Mouse (Mus musculus) layer of hippocampus, postnatal 10 days (tissue): ENCODE results near the gene Papss2. TPM values are rescaled to one million over a fixed set of nuclear protein-coding genes. Genes with fewer than 3 reads are reported as not detected.
"Not testable (repeated sequence)": the region's sequence is repeated elsewhere in the genome, so short reads cannot be mapped to it uniquely, and the experiment has no call there.

Experiments used
- DNase-seq, 2 experiments: peaks; one replicate each; pipeline ENCODE4 v3.0.0; 2021; ENCODE audit warnings: low spot score in 2 of 2
- total RNA-seq, 2 experiments: library from RNA; stranded (reverse); gene quantifications; 2 replicates each; pipeline ENCODE4 v1.2.3; 2021

Papss2 gene
- total RNA-seq, 2 experiments from 2014 or later: 5.8 to 6.4 TPM

GRCm38 (mm10) chr19:32637357-32638275, 42.0 kb downstream of the Papss2 start:
- no peak for DNase-seq

GRCm38 (mm10) chr19:32638276-32638903, 42.8 kb downstream of the Papss2 start:
- no peak for DNase-seq

- DNase-seq: no peak
Measured at GRCm38 (mm10) chr19:32641535-32641934, 45.9 kb downstream of the Papss2 start.

GRCm38 (mm10) chr19:32641995-32642394, 46.4 kb downstream of the Papss2 start:
- DNase-seq: no peak

- no peak for DNase-seq
Measured at GRCm38 (mm10) chr19:32643642-32644041, 48.1 kb downstream of the Papss2 start.

- DNase-seq: no peak
Measured at GRCm38 (mm10) chr19:32645939-32646338, 50.3 kb downstream of the Papss2 start.

GRCm38 (mm10) chr19:32646382-32646781, 50.8 kb downstream of the Papss2 start:
- DNase-seq: no peak

GRCm38 (mm10) chr19:32648019-32648571, 52.5 kb downstream of the Papss2 start:
- DNase-seq: no peak

- no peak for DNase-seq
Measured at GRCm38 (mm10) chr19:32651046-32651445, 55.5 kb downstream of the Papss2 start.

GRCm38 (mm10) chr19:32653122-32653521, 57.5 kb downstream of the Papss2 start:
- DNase-seq: no peak

- no peak for DNase-seq
Measured at GRCm38 (mm10) chr19:32653630-32654362, 58.2 kb downstream of the Papss2 start.

GRCm38 (mm10) chr19:32659346-32659745, 63.8 kb downstream of the Papss2 start:
- DNase-seq: no peak

- no peak for DNase-seq
Measured at GRCm38 (mm10) chr19:32662936-32663335, 67.3 kb downstream of the Papss2 start.

GRCm38 (mm10) chr19:32665243-32665642, 69.7 kb downstream of the Papss2 start:
- DNase-seq: no peak

- not testable (repeated sequence) for DNase-seq
Measured at GRCm38 (mm10) chr19:32667830-32668229, 72.2 kb downstream of the Papss2 start.

- DNase-seq: no peak
Measured at GRCm38 (mm10) chr19:32675766-32676165, 80.2 kb downstream of the Papss2 start.

GRCm38 (mm10) chr19:32680894-32681293, 85.3 kb downstream of the Papss2 start:
- DNase-seq: no peak

GRCm38 (mm10) chr19:32683081-32683480, 87.5 kb downstream of the Papss2 start:
- DNase-seq: no peak

GRCm38 (mm10) chr19:32687721-32688120, 92.1 kb downstream of the Papss2 start:
- no peak for DNase-seq

GRCm38 (mm10) chr19:32688227-32688626, 92.6 kb downstream of the Papss2 start:
- not testable (repeated sequence) for DNase-seq

GRCm38 (mm10) chr19:32689724-32690123, 94.1 kb downstream of the Papss2 start:
- DNase-seq: peak in 1 of 2 experiments; percentile 22
